Mouse (Mus musculus) embryonic facial prominence, embryonic 11.5 days (tissue): Measurements from ENCODE around the gene Ltf. TPM values are rescaled to one million over a fixed set of nuclear protein-coding genes. Genes with fewer than 3 reads are reported as not detected.

Source experiments
- ATAC-seq: fragments of 200-750 bp; cut with Nextera tagmentation; replicated peaks from 2 replicates; pipeline ENCODE4 v1.8.0; 2017; ENCODE audit warnings: low read depth; ENCODE audit not compliant: insufficient number of reproducible peaks, low FRiP score, low TSS enrichment
- DNase-seq: peaks from one replicate; pipeline ENCODE4 v3.0.0-alpha.2; 2015; ENCODE audit warnings: low spot score
- H3K27ac ChIP-seq: fragments of 300-500 bp; sonication (generic); replicated peaks from 2 replicates; pipeline ENCODE4 v1.5.1; 2014; ENCODE audit warnings: mild to moderate bottlenecking, low read depth, low read length, control low read depth
- H3K27me3 ChIP-seq: fragments of 300-500 bp; sonication (generic); 2 replicates; pipeline ENCODE4 v1.6.1; 2014; ENCODE audit warnings: mild to moderate bottlenecking, low read length, moderate library complexity, mixed read lengths; ENCODE audit not compliant: control insufficient read depth, insufficient read depth
- H3K36me3 ChIP-seq: fragments of 300-500 bp; sonication (generic); replicated peaks from 2 replicates; pipeline ENCODE4 v1.6.1; 2014; ENCODE audit warnings: low read depth, mild to moderate bottlenecking, low read length, moderate library complexity, mixed read lengths; ENCODE audit not compliant: control insufficient read depth, insufficient read depth
- H3K4me1 ChIP-seq: fragments of 300-500 bp; sonication (generic); 2 replicates; pipeline ENCODE4 v1.6.1; 2014; ENCODE audit warnings: low read length, mixed read lengths; ENCODE audit not compliant: control insufficient read depth, insufficient read depth
- H3K4me2 ChIP-seq: fragments of 300-500 bp; sonication (generic); 2 replicates; pipeline ENCODE4 v1.6.1; 2014; ENCODE audit warnings: low read depth, mild to moderate bottlenecking, control low read depth, low read length, moderate library complexity
- H3K4me3 ChIP-seq: fragments of 300-500 bp; sonication (generic); 2 replicates; pipeline ENCODE4 v1.5.1; 2014; ENCODE audit warnings: low read depth, low read length, control low read depth
- H3K9ac ChIP-seq: fragments of 300-500 bp; sonication (generic); replicated peaks from 2 replicates; pipeline ENCODE4 v1.6.1; 2014; ENCODE audit warnings: mild to moderate bottlenecking, control low read depth, low read length
- H3K9me3 ChIP-seq: fragments of 300-500 bp; sonication (generic); replicated peaks from 2 replicates; pipeline ENCODE4 v1.6.1; 2016; ENCODE audit warnings: mild to moderate bottlenecking, low read length, inconsistent platforms, mixed read lengths; ENCODE audit not compliant: control insufficient read depth
- whole genome bisulfite sequencing: fragments of 180-500 bp; shearing (Covaris S2); extraction: QIAGEN DNeasy Blood & Tissue Kit; methylation state at CpG from one replicate; pipeline ENCODE4 v1.1.7; 2014; 5-methylcytosine and 5-hydroxymethylcytosine counted together
- polyA plus RNA-seq: library from polyadenylated mRNA; unstranded; fragments of >200 nt; fragmentation: Nextera tagmentation; extraction: Ambion mirVana; gene quantifications from 2 replicates; pipeline ENCODE4 v1.2.1, GENCODE M21; 2014

Gene Ltf
- polyA plus RNA-seq, 1 experiment from 2014 or later = 1.1 TPM

DNA sequence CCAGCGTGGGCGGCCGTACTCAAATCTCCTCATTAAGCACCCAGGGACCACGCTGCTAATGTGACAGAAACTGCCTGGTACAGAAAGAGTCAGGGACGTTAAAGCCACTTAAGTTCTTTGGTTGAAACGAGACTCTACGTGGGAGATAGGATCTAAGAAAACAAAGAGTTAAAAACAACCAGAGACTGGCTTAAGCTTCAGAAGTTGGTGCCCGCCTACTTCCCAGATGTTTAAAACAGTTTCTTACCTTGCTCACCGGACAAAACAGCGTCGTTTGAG, 37.4 kb downstream of the Ltf start:
- DNase-seq (peak; percentile 24), ATAC-seq (no peak)
- whole genome bisulfite sequencing = 17% methylated on average over 11 of the region's 11 CpGs
- Histone ChIP-seq H3K4me3 (peak overlapping the region; percentile 14; the same call in 1 of the 2 replicates), H3K4me1 (peaks cover 5% of the 10 kb centered on the region; the same call in 1 of the 2 replicates), H3K4me2 (peak overlapping the region; percentile 46), H3K27ac (no peak overlapping the region), H3K27me3 (no peaks in the 10 kb centered on the region), H3K36me3 (no peaks in the 10 kb centered on the region), H3K9me3 (no peaks in the 10 kb centered on the region), H3K9ac (no peak overlapping the region)

DNA sequence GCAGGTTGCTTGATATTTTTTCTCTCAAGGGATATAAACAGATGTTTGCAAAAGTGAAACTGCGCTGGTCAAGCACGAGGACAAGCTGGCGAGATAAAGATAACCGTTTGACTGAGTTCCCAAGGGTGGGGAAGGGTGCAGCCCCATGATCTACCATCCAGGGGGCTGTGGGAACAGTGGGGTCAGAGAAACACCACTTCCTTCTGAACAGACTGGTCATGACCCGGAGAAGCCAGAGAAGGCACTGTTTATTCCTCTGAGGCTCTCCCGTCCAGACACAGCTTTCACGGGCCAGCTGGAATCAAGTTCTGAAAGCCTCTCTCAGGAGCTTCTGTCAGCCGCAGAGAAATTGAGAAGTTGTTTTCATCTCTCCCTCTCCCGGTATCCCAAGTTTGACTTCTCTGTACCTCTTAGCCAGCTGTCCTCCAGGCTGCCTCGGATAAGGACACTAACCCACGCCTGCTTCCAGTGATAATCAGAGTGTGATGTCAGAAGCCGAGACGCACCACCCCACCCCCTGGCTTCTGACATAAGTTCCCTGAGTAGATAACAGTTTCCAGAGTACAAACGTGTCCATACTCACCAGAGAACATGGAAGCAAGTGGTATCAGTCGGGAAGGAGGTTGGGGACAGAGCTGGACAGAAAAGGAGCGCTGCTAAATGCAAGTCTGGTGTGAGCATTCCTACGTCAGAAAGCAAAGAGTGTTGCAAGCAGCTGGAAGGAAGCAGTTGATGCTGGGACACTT, 37.9 kb downstream of the Ltf start, which contains the start of gene Ccrl2:
TSS of gene Ccrl2 (minus strand) at position 722 of the 746 bp plus-strand sequence.
- Histone ChIP-seq H3K4me2 (peak within 1 kb of the TSS; percentile 46), H3K27me3 (no peaks in the 10 kb centered on the region), H3K9ac (peak within 1 kb of the TSS; percentile 27; the same call in 1 of the 2 replicates), H3K4me3 (peak within 1 kb of the TSS; percentile 14), H3K4me1 (peaks cover 5% of the 10 kb centered on the region; the same call in 1 of the 2 replicates), H3K27ac (no peak within 1 kb of the TSS), H3K36me3 (no peaks in the 10 kb centered on the region), H3K9me3 (no peaks in the 10 kb centered on the region)
- 26% methylated on average over 17 of the region's 17 CpGs for WGBS
- no peak for ATAC-seq
- DNase-seq = peak; percentile 45

DNA sequence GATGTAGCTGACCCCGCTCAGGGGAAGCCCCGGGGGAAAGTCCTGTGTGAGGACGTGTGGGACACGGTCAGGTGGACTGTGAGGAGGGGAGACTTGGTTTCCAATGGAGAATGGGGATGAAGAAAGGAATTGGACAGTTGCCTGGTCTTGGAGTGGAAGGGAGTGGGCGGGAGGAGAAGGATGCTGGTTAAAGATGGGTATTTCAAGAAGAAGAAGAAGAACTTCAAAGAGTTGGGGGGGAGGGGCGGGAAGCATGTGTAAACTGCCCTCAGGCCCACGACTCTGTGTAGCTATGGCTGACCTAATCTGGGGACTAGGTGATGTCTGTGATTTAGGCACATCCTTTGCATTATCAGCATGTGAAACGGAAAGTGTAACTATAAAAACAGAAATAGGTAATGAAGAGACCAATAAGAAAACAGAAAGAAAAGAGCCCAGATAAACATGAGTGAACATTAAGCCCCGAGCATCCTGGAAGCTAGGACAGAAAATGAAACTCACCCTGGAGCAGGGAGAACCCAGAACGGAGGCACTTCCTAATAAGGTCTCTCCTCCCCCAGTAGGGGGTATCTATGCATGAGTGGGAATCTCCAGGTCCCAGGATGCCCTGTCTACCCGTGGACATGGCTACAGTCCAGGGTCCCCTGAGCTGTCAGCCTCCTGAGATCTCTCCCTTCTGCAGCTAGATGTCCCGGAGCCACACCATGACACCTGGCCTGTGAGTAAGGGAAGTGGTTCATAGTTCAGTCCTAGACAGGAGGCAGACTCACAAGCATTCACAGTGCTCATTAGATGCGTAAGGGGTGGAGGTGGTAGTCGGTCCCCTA, 38.7 kb downstream of the Ltf start:
- no peaks in the 10 kb centered on the region for H3K9me3 ChIP-seq
- no peak for DNase-seq
- no peaks in the 10 kb centered on the region for H3K36me3 ChIP-seq
- peaks cover 5% of the 10 kb centered on the region; the same call in 1 of the 2 replicates for H3K4me1 ChIP-seq
- no peak overlapping the region for H3K4me2 ChIP-seq
- no peak for ATAC-seq
- no peak overlapping the region for H3K4me3 ChIP-seq
- no peak overlapping the region for H3K9ac ChIP-seq
- H3K27me3 ChIP-seq = no peaks in the 10 kb centered on the region
- H3K27ac ChIP-seq = no peak overlapping the region
- WGBS = 57% methylated on average over 14 of the region's 14 CpGs

DNA sequence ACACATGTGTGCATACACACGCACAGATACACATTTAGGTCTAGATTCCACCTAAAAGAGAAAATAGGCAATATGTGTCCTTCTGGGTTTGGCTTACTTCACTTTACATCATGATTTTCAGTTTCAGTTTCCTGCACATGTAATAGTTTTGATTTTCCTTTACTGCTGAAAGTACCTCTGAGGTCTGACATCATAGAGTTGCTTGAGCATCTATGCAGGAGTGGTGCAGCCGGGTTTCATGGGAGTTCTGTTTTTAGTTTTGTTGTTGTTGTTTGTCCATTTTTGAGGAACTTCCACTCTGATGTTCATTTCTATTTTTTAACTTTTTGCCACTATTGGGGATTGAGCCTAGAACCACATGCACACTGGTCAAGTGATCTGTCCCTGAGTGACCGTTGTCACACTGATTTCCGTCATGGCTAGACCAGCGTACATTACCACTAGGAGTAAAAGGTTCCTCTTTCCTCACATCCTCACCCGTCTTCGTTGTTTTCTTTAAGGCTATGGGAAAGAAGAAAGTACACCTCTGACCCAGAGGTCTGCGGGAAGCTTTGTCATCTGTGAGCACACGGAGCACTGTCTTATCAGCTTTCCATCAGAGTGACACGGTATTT, 40.0 kb downstream of the Ltf start:
- Histone ChIP-seq H3K9ac (no peak overlapping the region), H3K36me3 (no peaks in the 10 kb centered on the region), H3K4me3 (no peak overlapping the region), H3K4me2 (no peak overlapping the region), H3K9me3 (no peaks in the 10 kb centered on the region), H3K27ac (no peak overlapping the region), H3K27me3 (no peaks in the 10 kb centered on the region), H3K4me1 (peaks cover 5% of the 10 kb centered on the region; the same call in 1 of the 2 replicates)
- no peak for ATAC-seq
- no peak for DNase-seq
- 65% methylated on average over 10 of the region's 10 CpGs for WGBS

DNA sequence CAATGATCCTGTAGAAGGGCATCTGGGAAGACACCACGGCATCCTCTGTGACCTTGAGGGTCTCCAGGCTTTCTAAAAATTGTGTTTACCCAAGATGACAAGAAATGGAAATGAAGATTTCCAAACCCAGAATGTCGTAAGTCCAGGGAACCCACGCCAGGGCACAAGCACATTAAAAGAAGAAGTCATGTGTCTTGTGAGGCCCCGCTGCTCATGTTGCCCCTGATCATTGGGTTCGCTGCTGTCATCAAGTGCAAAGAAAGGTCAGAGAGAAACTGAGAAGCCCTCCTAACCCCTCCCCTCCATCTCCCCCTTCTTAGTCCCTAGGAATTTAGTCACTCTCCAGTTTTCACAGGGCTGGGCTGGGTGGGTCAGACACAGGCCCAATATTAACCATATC, 43.8 kb downstream of the Ltf start:
- Histone ChIP-seq H3K4me1 (no peaks in the 10 kb centered on the region), H3K36me3 (no peaks in the 10 kb centered on the region), H3K27me3 (no peaks in the 10 kb centered on the region), H3K4me3 (no peak overlapping the region), H3K4me2 (no peak overlapping the region), H3K27ac (no peak overlapping the region), H3K9ac (no peak overlapping the region), H3K9me3 (no peaks in the 10 kb centered on the region)
- 67% methylated on average over 5 of the region's 5 CpGs for WGBS
- DNase-seq (no peak), ATAC-seq (no peak)

DNA sequence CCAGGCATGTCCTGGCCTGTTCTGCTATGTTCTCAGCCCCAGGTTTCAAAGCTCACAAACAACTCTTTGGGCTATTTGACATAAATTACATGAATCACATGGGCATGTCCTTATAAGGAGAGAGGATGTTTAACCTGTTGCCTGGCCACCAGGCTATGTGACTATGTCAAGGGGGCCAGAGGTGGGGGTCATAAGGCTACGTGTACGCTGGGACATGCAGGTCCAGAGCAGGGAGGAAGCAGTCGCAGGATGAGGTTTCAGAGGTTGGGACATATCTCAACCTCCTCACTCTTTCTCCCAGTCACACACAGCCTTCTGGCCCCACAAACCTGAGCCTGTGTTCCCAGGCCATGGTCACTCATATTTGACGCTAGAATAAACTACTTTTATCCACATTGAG, 48.0 kb downstream of the Ltf start:
- H3K27me3 ChIP-seq = no peaks in the 10 kb centered on the region
- H3K4me3 ChIP-seq = no peak overlapping the region
- no peak for ATAC-seq
- 90% methylated on average over 4 of the region's 4 CpGs for WGBS
- no peak overlapping the region for H3K27ac ChIP-seq
- no peaks in the 10 kb centered on the region for H3K36me3 ChIP-seq
- no peaks in the 10 kb centered on the region for H3K4me1 ChIP-seq
- no peak overlapping the region for H3K4me2 ChIP-seq
- DNase-seq = no peak
- H3K9ac ChIP-seq = no peak overlapping the region
- H3K9me3 ChIP-seq = no peaks in the 10 kb centered on the region

DNA sequence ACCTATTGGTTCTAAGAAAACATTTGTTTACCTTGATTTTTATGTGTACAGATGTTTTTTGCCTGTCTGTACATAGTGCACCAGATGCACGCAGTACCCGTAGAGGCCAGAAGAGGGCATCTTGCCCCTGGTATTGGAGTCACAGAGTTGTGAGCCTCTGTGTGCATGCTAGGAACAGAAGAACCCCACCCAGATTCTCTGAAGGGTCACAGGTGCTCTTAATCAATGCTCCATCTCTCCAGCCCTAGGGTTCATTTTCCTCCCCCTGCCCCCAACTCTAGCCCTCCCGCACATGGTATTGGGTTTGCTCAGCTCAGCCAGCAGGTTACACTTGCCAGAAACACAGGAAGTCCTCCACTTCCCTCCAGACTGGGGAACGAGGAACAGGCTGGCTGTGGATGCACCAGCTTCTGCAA, 51.5 kb downstream of the Ltf start:
- DNase-seq (peak; percentile 83), ATAC-seq (peak; percentile 75; the same call in 1 of the 2 replicates)
- no peaks in the 10 kb centered on the region for H3K36me3 ChIP-seq
- WGBS = 22% methylated on average over 4 of the region's 4 CpGs
- no peaks in the 10 kb centered on the region for H3K4me1 ChIP-seq
- H3K4me2 ChIP-seq = no peak overlapping the region
- H3K9me3 ChIP-seq = no peaks in the 10 kb centered on the region
- no peaks in the 10 kb centered on the region for H3K27me3 ChIP-seq
- H3K9ac ChIP-seq = no peak overlapping the region
- H3K4me3 ChIP-seq = no peak overlapping the region
- no peak overlapping the region for H3K27ac ChIP-seq
